Mouse (Mus musculus) midbrain, embryonic 14.5 days (tissue): ENCODE measurements around the gene Vmn1r36. TPM values are rescaled to one million over a fixed set of nuclear protein-coding genes. Genes with fewer than 3 reads are reported as not detected.
"Not testable (repeated sequence)": the region's sequence is repeated elsewhere in the genome, so short reads cannot be mapped to it uniquely, and the experiment has no call there.

Source experiments
- ATAC-seq: fragments of 200-750 bp; cut with Nextera tagmentation; 2 replicates; pipeline ENCODE4 v1.8.0; 2017; ENCODE audit warnings: moderate number of reproducible peaks, moderate library complexity; ENCODE audit not compliant: low FRiP score, low TSS enrichment
- DNase-seq: peaks from one replicate; pipeline ENCODE4 v3.0.0-alpha.2; 2015
- H3K27ac ChIP-seq: fragments of 300-500 bp; sonication (generic); replicated peaks from 2 replicates; pipeline ENCODE4 v1.5.1; 2014; ENCODE audit warnings: mild to moderate bottlenecking, low read depth, low read length, moderate library complexity
- H3K27me3 ChIP-seq: fragments of 300-500 bp; sonication (generic); 2 replicates; pipeline ENCODE4 v1.6.1; 2014; ENCODE audit warnings: low read length, control low read depth, mixed read lengths; ENCODE audit not compliant: control insufficient read depth, insufficient read depth
- H3K36me3 ChIP-seq: fragments of 300-500 bp; sonication (generic); 2 replicates; pipeline ENCODE4 v1.6.1; 2014; ENCODE audit warnings: low read length, control low read depth; ENCODE audit not compliant: control insufficient read depth, insufficient read depth
- H3K4me1 ChIP-seq: fragments of 300-500 bp; sonication (generic); 2 replicates; pipeline ENCODE4 v1.6.1; 2014; ENCODE audit warnings: mild to moderate bottlenecking, antibody characterized with exemption, low read length, control low read depth; ENCODE audit not compliant: control insufficient read depth, insufficient read depth
- H3K4me2 ChIP-seq: fragments of 300-500 bp; sonication (generic); 2 replicates; pipeline ENCODE4 v1.6.1; 2014; ENCODE audit warnings: mild to moderate bottlenecking, low read length, moderate library complexity
- H3K4me3 ChIP-seq: fragments of 300-500 bp; sonication (generic); replicated peaks from 2 replicates; pipeline ENCODE4 v1.5.1; 2014; ENCODE audit warnings: low read depth, low read length
- H3K9ac ChIP-seq: fragments of 300-500 bp; sonication (generic); replicated peaks from 2 replicates; pipeline ENCODE4 v1.6.1; 2014; ENCODE audit warnings: mild to moderate bottlenecking, low read length, moderate library complexity
- H3K9me3 ChIP-seq: fragments of 300-500 bp; sonication (generic); 2 replicates; pipeline ENCODE4 v1.6.1; 2016; ENCODE audit warnings: low read length, control low read depth, mixed read lengths; ENCODE audit not compliant: control insufficient read depth
- WGBS: fragments of 180-500 bp; shearing (Covaris S2); extraction: QIAGEN DNeasy Blood & Tissue Kit; methylation state at CpG from one replicate; pipeline ENCODE4 v1.1.7; 2014; 5-methylcytosine and 5-hydroxymethylcytosine counted together
- polyA plus RNA-seq: library from polyadenylated mRNA; unstranded; fragments of >200 nt; fragmentation: Nextera tagmentation; extraction: Ambion mirVana; gene quantifications from 2 replicates; pipeline ENCODE4 v1.2.1, GENCODE M21; 2014

Vmn1r36 gene
- not detected in 2 replicates for polyA plus RNA-seq

GRCm38 (mm10) chr6:66719068-66719467, at the start of gene Vmn1r36:
TSS of gene Vmn1r36 (minus strand) at chr6:66719168.
- H3K4me2 ChIP-seq, H3K27ac ChIP-seq: not testable (repeated sequence)
- WGBS, result 65% methylated on average over 2 of the region's 2 CpGs

GRCm38 (mm10) chr6:66729082-66729481, 10.1 kb upstream of the Vmn1r36 start, which contains the start of gene Vmn1r37:
TSS of gene Vmn1r37 (plus strand) at chr6:66729382.
- not testable (repeated sequence) for H3K27ac ChIP-seq, H3K4me1 ChIP-seq, H3K36me3 ChIP-seq, ATAC-seq, H3K9me3 ChIP-seq, H3K9ac ChIP-seq, H3K4me3 ChIP-seq, DNase-seq, H3K4me2 ChIP-seq, H3K27me3 ChIP-seq

More at GRCm38 (mm10) chr6:66719068-66719467, at the start of gene Vmn1r36:
- not testable (repeated sequence) for H3K36me3 ChIP-seq, ATAC-seq, H3K9me3 ChIP-seq, H3K27me3 ChIP-seq, H3K4me1 ChIP-seq, H3K9ac ChIP-seq, H3K4me3 ChIP-seq, DNase-seq

- Histone ChIP-seq H3K36me3 (no peaks in the 10 kb centered on the region), H3K9ac (no peak overlapping the region), H3K4me1 (no peaks in the 10 kb centered on the region), H3K9me3 (no peaks in the 10 kb centered on the region), H3K4me2 (no peak overlapping the region), H3K4me3 (no peak overlapping the region), H3K27me3 (no peaks in the 10 kb centered on the region), H3K27ac (no peak overlapping the region)
- WGBS, result 79% methylated on average over 3 of the region's 3 CpGs
- ATAC-seq (0 out of 2 replicates have a peak, but pooled peaks have one; percentile 8), DNase-seq (no peak)
Observed at GRCm38 (mm10) chr6:66713854-66714253, 5.1 kb downstream of the Vmn1r36 start.

- Histone ChIP-seq H3K4me2 (no peak overlapping the region), H3K4me1 (no peaks in the 10 kb centered on the region), H3K36me3 (no peaks in the 10 kb centered on the region), H3K4me3 (no peak overlapping the region), H3K9me3 (no peaks in the 10 kb centered on the region), H3K9ac (no peak overlapping the region), H3K27me3 (no peaks in the 10 kb centered on the region), H3K27ac (no peak overlapping the region)
- DNase-seq (no peak), ATAC-seq (no peak)
Observed at GRCm38 (mm10) chr6:66708901-66709300, 10.1 kb downstream of the Vmn1r36 start.

- Histone ChIP-seq H3K9ac (no peak within 1 kb of the TSS), H3K36me3 (no peaks in the 10 kb centered on the region), H3K4me1 (no peaks in the 10 kb centered on the region), H3K4me2 (no peak within 1 kb of the TSS), H3K4me3 (no peak within 1 kb of the TSS), H3K27ac (no peak within 1 kb of the TSS), H3K27me3 (no peaks in the 10 kb centered on the region), H3K9me3 (no peaks in the 10 kb centered on the region)
- DNase-seq, result no peak
- ATAC-seq, result no peak
- WGBS, result 85% methylated on average over 3 of the region's 3 CpGs
Observed at GRCm38 (mm10) chr6:66685806-66686205, 33.2 kb downstream of the Vmn1r36 start, which contains the start of gene Vmn1r35. TSS of gene Vmn1r35 (minus strand) at chr6:66685906.

Other genes starting within 250 kb of the Vmn1r36 start
- 14.8 and 28.0 TPM in 2 replicates for gene Mad2l1, start 183.8 kb downstream of the Vmn1r36 start, polyA plus RNA-seq
- 0.11 TPM in 1 of 2 replicates, not detected in the other for gene Vmn1r32, start 159.1 kb downstream of the Vmn1r36 start, polyA plus RNA-seq
- gene Vmn1r33, start 100.9 kb downstream of the Vmn1r36 start, polyA plus RNA-seq, result not detected in 2 replicates
- not detected in 2 replicates for gene Vmn1r34, start 75.3 kb downstream of the Vmn1r36 start, polyA plus RNA-seq
- not detected in 2 replicates for gene Vmn1r35, start 33.3 kb downstream of the Vmn1r36 start, polyA plus RNA-seq
- not detected in 2 replicates for gene Vmn1r37, start 10.2 kb upstream of the Vmn1r36 start, polyA plus RNA-seq
- gene Vmn1r38, start 63.5 kb upstream of the Vmn1r36 start, polyA plus RNA-seq, result not detected in 2 replicates
- gene Vmn1r39, start 91.4 kb upstream of the Vmn1r36 start, polyA plus RNA-seq, result not detected in 2 replicates
- 34.7 and 36.7 TPM in 2 replicates for gene Gng12, start 177.2 kb upstream of the Vmn1r36 start, polyA plus RNA-seq